Mouse (Mus musculus) 416B (cell line): ENCODE measurements around the gene Ccdc69.

Experiments used
- DNase-seq: peaks from one replicate; pipeline ENCODE4 v3.0.0; 2011; ENCODE audit warnings: low read depth

Ccdc69 gene

GRCm38 (mm10) chr11:55008230-55008629, 69.7 kb downstream of the Ccdc69 start:
- DNase-seq, result peak; percentile 24

DNA sequence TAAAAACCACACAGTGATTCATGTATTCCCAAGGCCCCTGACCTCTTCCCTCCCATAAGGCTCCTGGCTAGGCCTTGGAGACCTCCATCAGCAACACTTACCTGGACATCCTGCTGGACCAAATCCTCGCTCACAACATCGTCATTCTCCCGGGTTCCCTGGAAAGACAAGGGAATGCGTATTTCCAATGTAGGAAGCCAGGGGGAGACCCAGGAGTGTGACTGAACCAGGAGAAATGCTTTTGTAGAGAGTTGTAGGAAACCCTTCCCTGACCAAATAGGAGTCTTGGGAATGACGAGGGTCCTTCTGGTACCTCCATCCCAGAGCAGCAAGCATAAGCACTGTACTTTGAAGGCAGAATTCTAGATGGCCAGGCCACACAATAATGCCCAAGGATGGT, 72.2 kb downstream of the Ccdc69 start:
- no peak for DNase-seq

DNA sequence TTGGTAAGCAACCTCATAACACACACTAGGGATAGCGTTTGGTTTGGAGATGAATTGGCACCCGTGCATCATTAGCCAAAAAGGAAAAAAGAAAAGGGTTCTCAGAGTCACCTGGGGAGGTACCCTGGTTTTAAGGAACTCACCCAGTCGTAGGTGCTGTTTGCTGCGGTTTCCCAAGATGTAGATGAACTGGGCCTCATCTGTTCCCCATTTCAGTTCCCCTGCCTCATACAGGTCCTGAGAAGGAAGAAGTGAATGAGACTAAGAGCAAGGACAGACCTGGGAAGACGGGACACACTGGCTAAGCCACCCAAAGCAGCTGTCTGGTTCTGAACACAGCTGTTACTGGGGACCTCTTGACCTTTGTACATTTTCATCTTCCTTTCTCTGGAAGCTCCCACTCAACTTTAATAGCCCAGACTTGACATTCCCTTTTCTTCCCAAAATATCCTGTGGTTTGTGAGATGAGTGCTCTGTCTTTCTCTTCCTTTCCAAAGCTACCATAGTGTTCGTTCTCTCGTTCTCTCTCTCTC, 72.9 kb downstream of the Ccdc69 start:
- DNase-seq, result no peak
